Mouse (Mus musculus): ENCODE measurements around the gene Spef2.

DNA sequence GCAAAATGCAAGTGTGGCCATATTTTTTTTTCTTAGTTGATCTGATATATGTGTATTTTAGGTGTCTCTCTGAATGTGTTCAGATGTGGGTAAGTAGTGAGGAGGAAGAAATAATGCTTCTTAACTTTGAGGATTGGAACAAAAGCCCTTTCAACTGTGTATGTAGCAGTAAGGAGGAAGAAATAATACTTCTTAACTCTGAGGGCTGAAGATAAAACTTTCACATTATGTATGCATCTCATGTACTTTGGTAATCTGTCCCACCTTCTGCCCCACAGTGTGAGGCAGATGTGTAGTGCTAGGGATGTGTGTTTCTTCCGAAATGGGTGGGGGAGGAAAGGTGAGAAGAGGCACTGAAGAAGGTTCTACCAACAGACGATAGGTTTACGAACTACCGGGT lies 181.4 kb downstream of the Spef2 start:
- TF ChIP-seq GATA1 (IDR thresholded peaks at IDR 0.05; ENCODE audit: borderline replicate concordance, low read length) (no peak), FLI1 (IDR thresholded peaks at IDR 0.05; ENCODE audit: low read length) (no peak)

Measured in megakaryocyte, embryonic 14.5 days (primary cell).